Mouse (Mus musculus): Measurements from ENCODE around the gene Snrnp40. TPM values are rescaled to one million over a fixed set of nuclear protein-coding genes. Genes with fewer than 3 reads are reported as not detected.

Gene Snrnp40
- polyA plus RNA-seq, 1 experiment from 2014 or later = 73.1 TPM

- Histone ChIP-seq H3K36me3 (ENCODE audit: control insufficient read depth, insufficient read depth) (peaks cover 22% of the 10 kb centered on the region), H3K4me2 (ENCODE audit: low read depth, low read length) (no peak overlapping the region), H3K9ac (ENCODE audit: low read length) (0 out of 2 replicates have a peak overlapping the region, but pooled peaks have one; percentile 5), H3K4me1 (ENCODE audit: control insufficient read depth, insufficient read depth, low read length) (peaks cover 29% of the 10 kb centered on the region), H3K27ac (ENCODE audit: low read length) (peak overlapping the region; percentile 79), H3K4me3 (ENCODE audit: low read length) (no peak overlapping the region), H3K9me3 (replicated peaks; ENCODE audit: control insufficient read depth, low read length) (no peaks in the 10 kb centered on the region), H3K27me3 (ENCODE audit: control insufficient read depth, insufficient read depth, low read length) (no peaks in the 10 kb centered on the region)
- ATAC-seq (replicated peaks; ENCODE audit: extremely low read depth, insufficient read depth, low FRiP score) = no peak
- 59% methylated on average over 7 of the region's 7 CpGs for WGBS
Observed at GRCm38 (mm10) chr4:130322567-130322966, 37.4 kb upstream of the Snrnp40 start.

GRCm38 (mm10) chr4:130323165-130323564 lies 36.8 kb upstream of the Snrnp40 start:
- H3K9ac ChIP-seq (ENCODE audit: low read length) = no peak overlapping the region
- no peak overlapping the region for H3K4me3 ChIP-seq (ENCODE audit: low read length)
- peaks cover 22% of the 10 kb centered on the region for H3K36me3 ChIP-seq (ENCODE audit: control insufficient read depth, insufficient read depth)
- H3K4me1 ChIP-seq (ENCODE audit: control insufficient read depth, insufficient read depth, low read length) = peaks cover 26% of the 10 kb centered on the region
- ATAC-seq (replicated peaks; ENCODE audit: extremely low read depth, insufficient read depth, low FRiP score) = no peak
- 47% methylated on average over 1 of the region's 1 CpGs for WGBS
- H3K9me3 ChIP-seq (replicated peaks; ENCODE audit: control insufficient read depth, low read length) = no peaks in the 10 kb centered on the region
- no peak overlapping the region for H3K4me2 ChIP-seq (ENCODE audit: low read depth, low read length)
- H3K27me3 ChIP-seq (ENCODE audit: control insufficient read depth, insufficient read depth, low read length) = no peaks in the 10 kb centered on the region
- H3K27ac ChIP-seq (ENCODE audit: low read length) = peak overlapping the region; percentile 79

GRCm38 (mm10) chr4:130323607-130324006 lies 36.3 kb upstream of the Snrnp40 start:
- peak overlapping the region; percentile 14; the same call in 1 of the 2 replicates for H3K4me2 ChIP-seq (ENCODE audit: low read depth, low read length)
- no peaks in the 10 kb centered on the region for H3K27me3 ChIP-seq (ENCODE audit: control insufficient read depth, insufficient read depth, low read length)
- 21% methylated on average over 5 of the region's 5 CpGs for WGBS
- peaks cover 22% of the 10 kb centered on the region for H3K36me3 ChIP-seq (ENCODE audit: control insufficient read depth, insufficient read depth)
- H3K9ac ChIP-seq (ENCODE audit: low read length) = peak overlapping the region; percentile 52
- H3K4me1 ChIP-seq (ENCODE audit: control insufficient read depth, insufficient read depth, low read length) = peaks cover 22% of the 10 kb centered on the region
- peak overlapping the region; percentile 79 for H3K27ac ChIP-seq (ENCODE audit: low read length)
- H3K9me3 ChIP-seq (replicated peaks; ENCODE audit: control insufficient read depth, low read length) = no peaks in the 10 kb centered on the region
- H3K4me3 ChIP-seq (ENCODE audit: low read length) = no peak overlapping the region
- ATAC-seq (replicated peaks; ENCODE audit: extremely low read depth, insufficient read depth, low FRiP score) = peak; percentile 92

GRCm38 (mm10) chr4:130325446-130325845 lies 34.5 kb upstream of the Snrnp40 start:
- Histone ChIP-seq H3K9ac (ENCODE audit: low read length) (no peak overlapping the region), H3K4me3 (ENCODE audit: low read length) (no peak overlapping the region), H3K4me2 (ENCODE audit: low read depth, low read length) (no peak overlapping the region), H3K4me1 (ENCODE audit: control insufficient read depth, insufficient read depth, low read length) (peaks cover 21% of the 10 kb centered on the region), H3K27ac (ENCODE audit: low read length) (no peak overlapping the region), H3K9me3 (replicated peaks; ENCODE audit: control insufficient read depth, low read length) (no peaks in the 10 kb centered on the region), H3K36me3 (ENCODE audit: control insufficient read depth, insufficient read depth) (peaks cover 25% of the 10 kb centered on the region), H3K27me3 (ENCODE audit: control insufficient read depth, insufficient read depth, low read length) (no peaks in the 10 kb centered on the region)
- 97% methylated on average over 2 of the region's 2 CpGs for WGBS
- no peak for ATAC-seq (replicated peaks; ENCODE audit: extremely low read depth, insufficient read depth, low FRiP score)

- WGBS = 82% methylated on average over 9 of the region's 9 CpGs
- no peaks in the 10 kb centered on the region for H3K9me3 ChIP-seq (replicated peaks; ENCODE audit: control insufficient read depth, low read length)
- H3K4me1 ChIP-seq (ENCODE audit: control insufficient read depth, insufficient read depth, low read length) = peaks cover 18% of the 10 kb centered on the region
- no peak overlapping the region for H3K4me2 ChIP-seq (ENCODE audit: low read depth, low read length)
- H3K4me3 ChIP-seq (ENCODE audit: low read length) = no peak overlapping the region
- no peak for ATAC-seq (replicated peaks; ENCODE audit: extremely low read depth, insufficient read depth, low FRiP score)
- peaks cover 27% of the 10 kb centered on the region for H3K36me3 ChIP-seq (ENCODE audit: control insufficient read depth, insufficient read depth)
- H3K27ac ChIP-seq (ENCODE audit: low read length) = 0 out of 2 replicates have a peak overlapping the region, but pooled peaks have one; percentile 4
- H3K9ac ChIP-seq (ENCODE audit: low read length) = no peak overlapping the region
- no peaks in the 10 kb centered on the region for H3K27me3 ChIP-seq (ENCODE audit: control insufficient read depth, insufficient read depth, low read length)
Observed at GRCm38 (mm10) chr4:130327366-130327765, 32.6 kb upstream of the Snrnp40 start.

- H3K27ac ChIP-seq (ENCODE audit: low read length) = no peak overlapping the region
- no peaks in the 10 kb centered on the region for H3K4me1 ChIP-seq (ENCODE audit: control insufficient read depth, insufficient read depth, low read length)
- peaks cover 21% of the 10 kb centered on the region for H3K36me3 ChIP-seq (ENCODE audit: control insufficient read depth, insufficient read depth)
- no peaks in the 10 kb centered on the region for H3K9me3 ChIP-seq (replicated peaks; ENCODE audit: control insufficient read depth, low read length)
- H3K27me3 ChIP-seq (ENCODE audit: control insufficient read depth, insufficient read depth, low read length) = no peaks in the 10 kb centered on the region
- no peak overlapping the region for H3K4me3 ChIP-seq (ENCODE audit: low read length)
- ATAC-seq (replicated peaks; ENCODE audit: extremely low read depth, insufficient read depth, low FRiP score) = no peak
- no peak overlapping the region for H3K9ac ChIP-seq (ENCODE audit: low read length)
- WGBS = 83% methylated on average over 5 of the region's 5 CpGs
- H3K4me2 ChIP-seq (ENCODE audit: low read depth, low read length) = no peak overlapping the region
Observed at GRCm38 (mm10) chr4:130335867-130336266, 24.1 kb upstream of the Snrnp40 start.

- Histone ChIP-seq H3K4me1 (ENCODE audit: control insufficient read depth, insufficient read depth, low read length) (no peaks in the 10 kb centered on the region), H3K4me3 (ENCODE audit: low read length) (no peak overlapping the region), H3K9me3 (replicated peaks; ENCODE audit: control insufficient read depth, low read length) (no peaks in the 10 kb centered on the region), H3K27me3 (ENCODE audit: control insufficient read depth, insufficient read depth, low read length) (no peaks in the 10 kb centered on the region), H3K4me2 (ENCODE audit: low read depth, low read length) (no peak overlapping the region), H3K9ac (ENCODE audit: low read length) (no peak overlapping the region), H3K27ac (ENCODE audit: low read length) (no peak overlapping the region), H3K36me3 (ENCODE audit: control insufficient read depth, insufficient read depth) (peaks cover 10% of the 10 kb centered on the region)
- ATAC-seq (replicated peaks; ENCODE audit: extremely low read depth, insufficient read depth, low FRiP score) = no peak
- 24% methylated on average over 4 of the region's 4 CpGs for WGBS
Observed at GRCm38 (mm10) chr4:130341691-130342090, 18.2 kb upstream of the Snrnp40 start.

GRCm38 (mm10) chr4:130349666-130350065 lies 10.3 kb upstream of the Snrnp40 start:
- no peaks in the 10 kb centered on the region for H3K9me3 ChIP-seq (replicated peaks; ENCODE audit: control insufficient read depth, low read length)
- H3K27ac ChIP-seq (ENCODE audit: low read length) = no peak overlapping the region
- H3K36me3 ChIP-seq (ENCODE audit: control insufficient read depth, insufficient read depth) = peaks cover 36% of the 10 kb centered on the region
- ATAC-seq (replicated peaks; ENCODE audit: extremely low read depth, insufficient read depth, low FRiP score) = no peak
- no peak overlapping the region for H3K4me2 ChIP-seq (ENCODE audit: low read depth, low read length)
- H3K4me1 ChIP-seq (ENCODE audit: control insufficient read depth, insufficient read depth, low read length) = no peaks in the 10 kb centered on the region
- no peak overlapping the region for H3K4me3 ChIP-seq (ENCODE audit: low read length)
- H3K9ac ChIP-seq (ENCODE audit: low read length) = no peak overlapping the region
- H3K27me3 ChIP-seq (ENCODE audit: control insufficient read depth, insufficient read depth, low read length) = no peaks in the 10 kb centered on the region
- 94% methylated on average over 6 of the region's 6 CpGs for WGBS

GRCm38 (mm10) chr4:130350690-130351422 lies 9.1 kb upstream of the Snrnp40 start:
- Histone ChIP-seq H3K9ac (ENCODE audit: low read length) (no peak overlapping the region), H3K36me3 (ENCODE audit: control insufficient read depth, insufficient read depth) (peaks cover 36% of the 10 kb centered on the region), H3K27ac (ENCODE audit: low read length) (no peak overlapping the region), H3K4me2 (ENCODE audit: low read depth, low read length) (no peak overlapping the region), H3K4me1 (ENCODE audit: control insufficient read depth, insufficient read depth, low read length) (no peaks in the 10 kb centered on the region), H3K9me3 (replicated peaks; ENCODE audit: control insufficient read depth, low read length) (no peaks in the 10 kb centered on the region), H3K27me3 (ENCODE audit: control insufficient read depth, insufficient read depth, low read length) (no peaks in the 10 kb centered on the region), H3K4me3 (ENCODE audit: low read length) (no peak overlapping the region)
- ATAC-seq (replicated peaks; ENCODE audit: extremely low read depth, insufficient read depth, low FRiP score) = no peak
- 82% methylated on average over 16 of the region's 16 CpGs for WGBS
